ENCODE assay signal across 17 mouse cellular contexts in the genomic region with DNA sequence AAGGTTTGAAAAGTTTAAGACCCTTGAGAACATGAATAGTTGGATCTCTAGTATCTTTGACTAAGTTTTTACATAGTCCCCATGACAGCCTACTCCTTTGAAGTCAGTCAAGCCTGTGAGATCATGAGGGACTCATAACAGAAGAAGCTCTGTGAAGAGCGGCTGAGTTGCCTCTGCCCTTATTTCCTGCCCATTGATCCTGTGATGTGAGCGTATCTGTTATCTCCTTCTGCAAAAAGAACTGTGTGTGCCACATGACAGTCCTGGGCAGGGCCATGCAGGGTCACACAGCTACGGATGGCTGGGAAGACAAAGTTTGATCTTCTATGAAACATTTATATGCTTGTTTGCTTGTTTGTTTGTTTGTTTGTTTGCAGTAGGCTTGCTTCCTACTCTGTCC. TPM values are rescaled to one million over a fixed set of nuclear protein-coding genes. Genes with fewer than 3 reads are reported as not detected.
DNase-seq lines count a peak whose midpoint lies in the region; ATAC-seq lines count a peak whose summit lies in the region.
"Had no signal": no experiment of that assay in that cellular context is flagged by ENCODE, and none has a peak within 500 bp of the region (broad histone marks: within the 10 kb centered on the region; RNA-seq: fewer than 3 reads in every experiment).

No protein-coding gene starts in this region.

- no peaks in the 10 kb centered on the region for H3K9me3 ChIP-seq in heart, embryonic 16.5 days (replicated peaks; ENCODE audit: control insufficient read depth, low read length)
- H3K9me3 ChIP-seq: heart, embryonic 15.5 days had no signal

- H3K27me3 ChIP-seq in heart, embryonic 16.5 days (ENCODE audit: control insufficient read depth, insufficient read depth, low read length), result no peaks in the 10 kb centered on the region
- H3K27me3 ChIP-seq: heart, embryonic 15.5 days had no signal

- no peak overlapping the region for H3K4me3 ChIP-seq in heart, embryonic 16.5 days (ENCODE audit: low read length)
- H3K4me3 ChIP-seq: gastrocnemius, adult 2 months; heart, embryonic 15.5 days; myocyte had no signal

- DNase-seq in heart, postnatal 25 days (ENCODE audit: low spot score), result no peak
- peak; percentile 62 for DNase-seq in CD4-positive helper T cell, adult 2 months (ENCODE audit: low read depth, low spot score)
- DNase-seq in urinary bladder, postnatal 25 days (ENCODE audit: low spot score), result no peak
- DNase-seq in gastrocnemius, adult 18-20 months (ENCODE audit: low spot score), result no peak
- no peak for DNase-seq in cerebellum, postnatal 14 days
- DNase-seq: adrenal gland, postnatal 36 days; B cell, adult 2 months; cerebellum, adult 2 months; gastrocnemius, adult 2 months; kidney, adult 2 months; layer of hippocampus, postnatal 36 days; lung, postnatal 36 days had no signal

- no peak overlapping the region for H3K27ac ChIP-seq in heart, embryonic 16.5 days (ENCODE audit: low read length)
- H3K27ac ChIP-seq: gastrocnemius, adult 2 months; heart, embryonic 15.5 days had no signal

- intact Hi-C loops in heart, postnatal 25 days (cut with DNase I), result loop anchor here (10.0 kb wide), 1 partner anchor 259 kb away; no protein-coding TSS in a partner anchor

- H3K9ac ChIP-seq in heart, embryonic 16.5 days (ENCODE audit: low read length), result no peak overlapping the region
- H3K9ac ChIP-seq: heart, embryonic 15.5 days had no signal

- H3K36me3 ChIP-seq in heart, embryonic 16.5 days (ENCODE audit: control insufficient read depth, insufficient read depth), result no peaks in the 10 kb centered on the region
- H3K36me3 ChIP-seq: heart, embryonic 15.5 days had no signal

- peaks cover 7% of the 10 kb centered on the region for H3K4me1 ChIP-seq in heart, embryonic 16.5 days (ENCODE audit: control insufficient read depth, insufficient read depth, low read length)

- H3K4me2 ChIP-seq in heart, embryonic 16.5 days (ENCODE audit: low read depth, low read length), result no peak overlapping the region
- H3K4me2 ChIP-seq: heart, embryonic 15.5 days had no signal

- ATAC-seq in heart, embryonic 16.5 days (replicated peaks; ENCODE audit: extremely low read depth, insufficient read depth, low FRiP score), result 0 out of 2 replicates have a peak, but pooled peaks have one; percentile 32
- ATAC-seq in common myeloid progenitor, adult 5-6 weeks (replicated peaks; ENCODE audit: low read depth, poor library complexity, severe bottlenecking), result peak; percentile 27; the same call in 1 of the 2 replicates
- peak; percentile 57 for ATAC-seq in megakaryocyte progenitor cell, adult 5-6 weeks (replicated peaks; ENCODE audit: poor library complexity)

- 67% methylated on average over 3 of the region's 3 CpGs for WGBS in heart, embryonic 16.5 days

RNA-seq across cellular contexts. Expression of a gene that starts 48.3 kb away (rescaled TPM):
- polyA plus RNA-seq in heart, embryonic 16.5 days (2015; fragmentation: Nextera tagmentation; extraction: Ambion mirVana), result 24.5 and 29.7 TPM in 2 replicates
- 10 to 100 TPM; 24.0 to 26.8 TPM for total RNA-seq in heart, postnatal 25 days (2021)
- total RNA-seq in common myeloid progenitor, adult 5-6 weeks (2017), result 49.8 and 51.7 TPM in 2 replicates
- total RNA-seq in megakaryocyte progenitor cell, adult 5-6 weeks (2015), result 74.9 and 77.0 TPM in 2 replicates
- 55.8 and 63.2 TPM in 2 replicates for total RNA-seq in megakaryocyte progenitor cell, adult 5-6 weeks (2017)
- 10 to 100 TPM; 24.1 to 27.0 TPM for total RNA-seq in gastrocnemius, adult 18-20 months (2021)
